Mouse (Mus musculus) A20 (cell line): ENCODE results near the gene Cx3cr1.

ENCODE experiments used
- DNase-seq: peaks from one replicate; pipeline ENCODE4 v3.0.0-alpha.2; 2011; ENCODE audit warnings: low read depth, low spot score

The Cx3cr1 gene

DNA sequence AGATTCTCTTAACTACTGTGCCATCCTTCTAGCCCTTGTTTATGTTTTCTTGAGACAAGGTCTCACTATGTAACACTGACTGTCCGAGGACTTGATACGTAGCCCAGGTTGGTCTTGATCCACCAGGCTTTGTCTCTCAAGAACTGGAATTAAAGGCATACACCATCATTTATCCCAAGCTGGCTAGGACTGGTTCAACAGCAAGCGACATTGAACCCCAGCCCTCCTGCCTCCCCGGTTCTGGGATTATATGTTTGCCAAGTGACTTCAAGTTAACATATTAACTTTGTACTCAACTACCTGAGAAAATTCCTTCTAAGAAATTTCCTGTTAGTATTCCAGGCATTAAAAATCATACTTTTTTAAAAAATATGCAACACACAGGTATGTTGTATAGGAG, 94.4 kb downstream of the Cx3cr1 start:
- no peak for DNase-seq

DNA sequence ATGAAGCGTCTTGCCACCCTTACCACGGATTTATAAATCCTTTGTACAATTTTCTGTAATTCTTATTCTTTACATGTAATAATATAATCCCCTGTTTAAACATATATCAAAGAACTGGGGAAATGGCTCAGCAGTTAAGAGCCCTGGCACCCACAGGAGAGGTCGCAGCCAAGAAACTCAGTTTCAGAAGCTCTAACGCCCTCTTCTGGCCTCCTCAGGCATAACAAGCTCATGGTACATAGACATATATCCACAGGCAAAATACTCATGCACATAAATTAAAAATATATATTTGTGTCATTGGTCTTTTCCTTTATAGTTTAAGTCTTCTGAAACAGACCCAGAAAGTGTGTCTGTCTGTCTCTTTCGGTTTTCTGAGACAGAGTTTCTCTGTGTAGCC, 95.1 kb downstream of the Cx3cr1 start:
- peak; percentile 37 for DNase-seq

DNA sequence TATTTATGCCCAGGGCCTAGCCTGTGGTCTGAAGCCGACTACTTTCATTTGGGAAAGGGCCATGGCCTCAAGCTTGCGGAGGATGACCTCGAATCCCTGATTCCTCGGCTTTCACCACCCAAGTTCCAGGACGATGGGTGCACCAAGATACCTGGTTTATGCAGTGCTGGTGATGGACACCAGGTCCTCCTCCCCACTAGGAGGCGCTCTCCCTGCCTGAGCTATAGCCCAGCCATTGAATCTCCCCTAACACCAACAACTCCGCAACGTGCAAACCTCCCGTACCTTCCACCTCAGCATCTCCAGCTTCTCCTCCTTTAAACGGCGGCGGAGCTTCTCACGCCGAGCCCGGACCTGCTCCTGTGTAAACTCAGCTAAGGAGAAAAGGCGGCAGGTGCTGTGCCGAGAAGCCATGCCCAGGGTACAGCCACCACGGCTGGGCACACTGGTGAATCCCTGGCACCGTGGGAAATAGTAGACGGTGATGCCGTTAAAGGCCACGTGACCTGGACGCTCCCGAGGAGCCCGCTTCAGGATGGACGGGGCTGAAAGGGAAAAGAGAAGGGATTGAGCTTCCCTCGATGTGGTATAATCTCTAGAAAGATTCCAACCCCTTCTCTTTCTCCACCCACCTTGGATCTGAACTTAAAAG, 95.7 kb downstream of the Cx3cr1 start:
- peak; percentile 69 for DNase-seq

- DNase-seq: no peak
These were observed 96.4 kb downstream of the Cx3cr1 start for GRCm38 (mm10) chr9:119973281-119973680.

- no peak for DNase-seq
These were observed 97.1 kb downstream of the Cx3cr1 start for GRCm38 (mm10) chr9:119972582-119972981.

- no peak for DNase-seq
These were observed 97.5 kb downstream of the Cx3cr1 start for GRCm38 (mm10) chr9:119972166-119972565.

DNA sequence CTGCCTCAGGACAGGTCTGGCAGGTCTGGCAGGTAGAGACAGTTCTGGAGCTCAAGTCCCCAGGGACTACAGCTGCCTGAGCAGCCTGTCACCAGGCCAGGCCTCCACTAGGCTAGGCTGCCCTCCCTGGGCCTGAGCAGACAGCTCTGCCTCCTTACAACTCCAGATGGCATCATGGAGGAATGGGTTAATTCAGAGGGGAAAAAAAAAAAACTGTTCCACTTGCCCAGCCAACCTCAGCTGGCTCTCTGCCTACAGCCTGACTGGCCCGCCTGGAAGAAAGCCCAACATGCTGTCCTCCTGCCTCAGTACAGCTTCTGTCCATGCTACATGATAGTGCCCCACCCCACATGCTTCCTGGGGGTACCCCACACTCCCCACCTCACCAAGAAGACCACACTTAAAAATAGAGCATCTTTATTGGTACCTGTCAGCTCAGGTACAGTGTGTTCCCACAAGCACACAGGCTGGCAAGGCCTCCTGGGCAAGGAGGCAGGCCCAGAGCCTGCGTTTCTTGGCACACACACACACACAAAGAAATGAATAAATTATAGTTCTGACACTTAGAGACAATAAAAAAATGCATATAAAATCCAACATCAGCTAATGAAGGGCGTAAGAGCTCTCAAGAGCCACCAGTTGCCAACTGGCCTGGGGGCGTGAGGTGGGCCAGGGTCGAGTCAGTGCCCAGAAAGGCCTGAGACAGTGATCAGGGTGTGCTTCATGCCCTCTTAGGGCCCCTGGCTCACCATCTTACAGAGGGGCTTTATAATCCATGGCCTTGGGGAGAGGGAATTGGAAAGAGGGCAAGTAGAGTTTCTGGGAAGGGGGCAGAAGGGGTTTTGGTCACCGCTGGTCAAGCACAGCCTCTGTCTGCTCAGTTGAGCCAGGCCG, 98.7 kb downstream of the Cx3cr1 start:
- no peak for DNase-seq

DNA sequence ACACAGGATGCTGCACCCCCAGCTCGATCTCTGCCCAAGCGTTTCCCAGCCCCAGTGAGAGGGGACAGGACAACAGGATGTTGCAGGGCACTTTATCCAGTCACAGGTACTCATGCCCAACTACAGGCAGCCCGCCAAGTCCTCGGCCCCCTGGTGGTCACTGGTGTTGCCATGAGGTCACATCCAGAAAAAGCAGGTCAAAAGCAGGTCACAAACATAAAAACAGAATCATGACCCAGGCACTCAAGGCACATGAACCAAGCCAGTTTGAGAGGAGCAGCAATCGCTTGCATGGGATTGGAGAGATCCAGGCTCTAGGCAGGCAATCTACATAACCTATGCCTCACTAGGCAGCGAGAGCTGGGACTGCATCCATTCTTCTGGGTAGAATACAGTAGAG, 99.5 kb downstream of the Cx3cr1 start:
- DNase-seq: peak; percentile 56

- no peak for DNase-seq
These were observed 99.9 kb downstream of the Cx3cr1 start for GRCm38 (mm10) chr9:119969811-119970210.

- no peak for DNase-seq
These were observed 103.3 kb downstream of the Cx3cr1 start for GRCm38 (mm10) chr9:119966221-119966910.

GRCm38 (mm10) chr9:119965186-119965585, 104.5 kb downstream of the Cx3cr1 start:
- DNase-seq: no peak

- DNase-seq: no peak
These were observed 105.5 kb downstream of the Cx3cr1 start for GRCm38 (mm10) chr9:119964206-119964605.

GRCm38 (mm10) chr9:119962987-119963667, 106.6 kb downstream of the Cx3cr1 start:
- DNase-seq: peak; percentile 86

DNA sequence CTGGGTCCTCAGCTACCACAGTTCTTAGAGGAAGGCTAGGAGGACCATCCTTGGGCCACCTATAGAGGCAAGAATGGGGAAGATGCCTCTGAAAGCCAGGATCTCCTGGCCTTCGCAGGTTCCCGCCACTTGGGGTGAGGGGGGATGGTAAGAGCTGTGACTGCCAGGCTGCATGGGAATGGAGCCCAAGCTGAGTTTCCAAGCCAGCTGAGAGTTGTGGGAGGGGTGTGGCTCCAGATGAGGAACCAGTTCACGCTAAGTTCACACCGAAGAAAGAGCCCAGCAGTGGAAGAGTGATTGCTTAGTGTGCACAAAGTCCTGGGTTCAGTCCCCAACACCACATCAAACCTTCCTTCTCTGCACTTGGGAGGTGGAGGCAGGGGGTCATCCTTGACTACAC, 107.5 kb downstream of the Cx3cr1 start:
- DNase-seq: no peak

- no peak for DNase-seq
These were observed 110.8 kb downstream of the Cx3cr1 start for GRCm38 (mm10) chr9:119958835-119959234.

GRCm38 (mm10) chr9:119951388-119951787, 118.3 kb downstream of the Cx3cr1 start:
- no peak for DNase-seq

- DNase-seq: no peak
These were observed 119.2 kb downstream of the Cx3cr1 start for GRCm38 (mm10) chr9:119950434-119950833.

- DNase-seq: no peak
These were observed 120.9 kb downstream of the Cx3cr1 start for GRCm38 (mm10) chr9:119948804-119949203.

DNA sequence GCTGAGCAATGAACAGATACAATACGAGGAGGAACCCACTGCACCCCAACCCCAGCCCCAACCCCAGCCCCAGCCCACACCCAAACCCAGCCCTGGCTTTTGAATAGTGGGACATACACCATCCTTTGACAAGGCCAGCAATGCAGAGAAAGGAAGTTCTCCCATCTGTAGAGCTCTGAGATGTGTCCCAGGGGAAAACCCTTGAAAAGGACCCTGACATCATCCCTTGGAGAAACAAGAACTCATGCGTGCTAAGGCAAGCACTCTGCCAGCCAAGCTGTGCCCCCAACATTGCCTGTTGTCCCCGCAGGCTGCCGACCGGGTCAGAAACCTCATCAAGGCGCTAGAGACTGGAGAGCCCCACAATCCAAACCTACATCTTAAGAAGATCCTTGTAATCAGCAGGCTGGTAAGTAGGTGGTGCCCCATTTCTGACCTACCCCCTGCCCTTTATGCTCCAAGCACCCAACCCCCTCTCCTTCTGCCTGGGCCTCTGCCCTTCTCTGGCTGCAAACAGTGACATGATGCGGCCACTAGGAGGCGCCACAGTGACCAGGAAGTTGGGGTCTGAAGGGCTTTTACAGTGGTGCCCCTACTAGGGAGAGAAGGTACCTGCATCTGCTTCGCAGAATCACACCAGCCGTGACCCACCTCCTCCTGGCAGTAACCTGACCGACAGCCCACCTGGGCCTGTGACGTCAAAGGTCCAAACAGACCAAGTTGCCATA, 124.3 kb downstream of the Cx3cr1 start:
- peak; percentile 67 for DNase-seq

DNA sequence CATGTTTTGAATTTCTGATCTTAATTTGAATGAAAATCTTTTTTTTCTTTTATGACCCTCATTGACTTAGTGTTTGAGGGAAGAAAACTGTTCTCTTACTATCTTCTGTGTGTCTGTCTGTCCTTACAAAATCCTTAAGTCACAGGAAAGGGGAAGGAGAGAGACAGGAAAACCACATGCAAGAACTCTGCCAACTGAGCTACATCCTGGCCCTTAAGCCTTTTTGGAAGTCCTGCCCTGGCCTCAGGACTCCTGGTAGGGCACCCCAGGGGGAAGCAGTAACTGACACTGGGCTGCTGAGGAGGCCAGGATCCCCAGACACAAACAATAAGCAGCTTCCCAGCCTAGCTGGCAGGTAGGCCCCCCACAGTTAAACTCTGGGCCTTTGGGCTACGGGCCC, 126.4 kb downstream of the Cx3cr1 start:
- no peak for DNase-seq

DNA sequence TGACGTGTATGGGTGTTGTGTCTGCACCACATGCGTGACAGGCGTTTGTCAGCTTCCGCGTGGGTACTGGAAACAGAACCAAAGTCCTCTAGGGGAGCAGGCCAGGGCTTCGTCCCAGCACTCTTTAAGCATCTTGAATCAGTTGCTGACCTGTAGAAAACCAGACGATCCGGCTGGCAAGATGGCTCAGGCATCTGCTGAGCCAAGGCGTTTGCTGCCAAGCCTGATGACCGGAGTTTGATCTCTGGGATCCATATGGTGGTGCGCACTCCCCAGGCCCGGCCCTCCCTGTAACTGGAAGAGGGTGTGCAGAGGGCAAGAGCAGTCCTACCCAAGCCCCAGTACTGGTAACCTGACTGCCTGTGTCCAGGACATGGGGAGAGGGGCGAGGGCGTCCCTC, 127.8 kb downstream of the Cx3cr1 start:
- DNase-seq: no peak
